Mouse (Mus musculus) CH12.LX (cell line): ENCODE results near the gene Adamts1. TPM values are rescaled to one million over a fixed set of nuclear protein-coding genes. Genes with fewer than 3 reads are reported as not detected.

Experiments used
- DNase-seq: peaks from one replicate; pipeline ENCODE4 v3.0.0-alpha.2; 2013; ENCODE audit errors: extremely low read depth
- H3K27ac ChIP-seq: 2 replicates; pipeline ENCODE4 v1.5.1; 2012; ENCODE audit warnings: low read depth, mild to moderate bottlenecking, control low read depth, moderate library complexity; ENCODE audit not compliant: insufficient read depth
- H3K27me3 ChIP-seq: replicated peaks from 2 replicates; pipeline ENCODE3; 2012; ENCODE audit warnings: inconsistent platforms
- H3K36me3 ChIP-seq, 2 experiments: replicated peaks in 1 of 2; 2 replicates each; pipeline versions ENCODE3 to v1.6.1; 2012; ENCODE audit warnings: inconsistent platforms in 1 of 2, low read length in 1 of 2, mild to moderate bottlenecking in 1 of 2, mixed read lengths in 1 of 2, moderate library complexity in 1 of 2; ENCODE audit not compliant: control insufficient read depth in 1 of 2, insufficient read depth in 1 of 2
- H3K4me1 ChIP-seq, 2 experiments: 2 replicates each; pipeline ENCODE4 v1.6.1; 2012; ENCODE audit warnings: inconsistent platforms in 1 of 2, moderate library complexity in 1 of 2; ENCODE audit not compliant: insufficient read depth in 2 of 2, control insufficient read depth in 1 of 2
- H3K4me2 ChIP-seq: 2 replicates; pipeline ENCODE4 v1.6.1; 2012; ENCODE audit warnings: low read depth, mild to moderate bottlenecking, control low read depth; ENCODE audit not compliant: poor library complexity, insufficient read depth, severe bottlenecking
- H3K4me3 ChIP-seq, 3 experiments: fragments of 150-350 bp in 1 of 3; sonication (generic) in 1 of 3; replicated peaks in 1 of 3; 2 replicates each; pipeline versions ENCODE3 to v1.5.1; 2011 to 2012; ENCODE audit warnings: low read depth in 2 of 3, low read length in 2 of 3, mild to moderate bottlenecking in 2 of 3, moderate library complexity in 2 of 3, control low read depth in 1 of 3, improper control_type of control experiment in 1 of 3, inconsistent platforms in 1 of 3, mixed read lengths in 1 of 3; ENCODE audit not compliant: poor library complexity in 1 of 3
- H3K79me2 ChIP-seq: replicated peaks from 2 replicates; pipeline ENCODE4 v1.6.1; 2012; ENCODE audit warnings: mild to moderate bottlenecking, moderate library complexity; ENCODE audit not compliant: control insufficient read depth, poor library complexity, insufficient read depth, severe bottlenecking; ENCODE audit errors: extremely low read depth
- H3K9ac ChIP-seq: 2 replicates; pipeline ENCODE4 v1.6.1; 2012; ENCODE audit warnings: low read depth, mild to moderate bottlenecking, control low read depth, moderate library complexity; ENCODE audit not compliant: insufficient read depth
- H3K9me3 ChIP-seq: replicated peaks from 2 replicates; pipeline ENCODE3; 2012; ENCODE audit warnings: low read length, inconsistent platforms, mixed read lengths
- CHD1 ChIP-seq: IDR thresholded peaks from 2 replicates; pipeline ENCODE4 v1.6.1; 2012; ENCODE audit warnings: low read depth, low read length, improper control_type of control experiment, inconsistent platforms
- CHD2 ChIP-seq: IDR thresholded peaks from 2 replicates; pipeline ENCODE4 v1.6.1; 2011; ENCODE audit warnings: low read length, improper control_type of control experiment
- GABPA ChIP-seq: IDR thresholded peaks from 2 replicates; pipeline ENCODE4 v1.6.1; 2012; ENCODE audit warnings: low read depth, low read length, improper control_type of control experiment, inconsistent platforms; ENCODE audit not compliant: insufficient replicate concordance
- MAX ChIP-seq: IDR thresholded peaks from 2 replicates; pipeline ENCODE4 v1.6.1; 2011; ENCODE audit warnings: low read length, improper control_type of control experiment
- MYC ChIP-seq: IDR thresholded peaks from 2 replicates; pipeline ENCODE4 v1.6.1; 2011; ENCODE audit warnings: low read depth, mild to moderate bottlenecking, improper control_type of control experiment, low read length
- NELFE ChIP-seq: IDR thresholded peaks from 2 replicates; pipeline ENCODE4 v1.6.1; 2011; ENCODE audit warnings: low read depth, low read length, improper control_type of control experiment
- PAX5 ChIP-seq: IDR thresholded peaks from 2 replicates; pipeline ENCODE4 v1.6.1; 2012; ENCODE audit warnings: low read length, inconsistent platforms, mixed read lengths
- POLR2A ChIP-seq: IDR thresholded peaks from 2 replicates; pipeline ENCODE4 v1.6.1; 2011; ENCODE audit warnings: low read depth, mild to moderate bottlenecking, improper control_type of control experiment, low read length
- POLR2AphosphoS2 ChIP-seq: IDR thresholded peaks from 2 replicates; pipeline ENCODE4 v1.6.1; 2011; ENCODE audit warnings: low read depth, low read length, improper control_type of control experiment
- RAD21 ChIP-seq: IDR thresholded peaks from 2 replicates; pipeline ENCODE4 v1.6.1; 2011; ENCODE audit warnings: low read depth, mild to moderate bottlenecking, low read length, improper control_type of control experiment, moderate library complexity
- RCOR1 ChIP-seq: conservative IDR thresholded peaks from 2 replicates; pipeline ENCODE4 v1.6.1; 2012; ENCODE audit warnings: low read depth, mild to moderate bottlenecking, inconsistent platforms, low read length, improper control_type of control experiment
- SIN3A ChIP-seq: IDR thresholded peaks from 2 replicates; pipeline ENCODE4 v1.6.1; 2012; ENCODE audit warnings: low read length, improper control_type of control experiment, inconsistent platforms
- USF2 ChIP-seq: conservative IDR thresholded peaks from 2 replicates; pipeline ENCODE4 v1.6.1; 2011; ENCODE audit warnings: low read depth, low read length, improper control_type of control experiment
- ZKSCAN1 ChIP-seq: IDR thresholded peaks from 2 replicates; pipeline ENCODE4 v1.6.1; 2012; ENCODE audit warnings: low read depth, inconsistent platforms, low read length, improper control_type of control experiment, borderline replicate concordance
- ZMIZ1 ChIP-seq: IDR thresholded peaks from 2 replicates; pipeline ENCODE4 v1.6.1; 2012; ENCODE audit warnings: low read depth, mild to moderate bottlenecking, inconsistent platforms, low read length, improper control_type of control experiment
- dilution Hi-C: fragments of 300-500 bp; cut with MboI; formaldehyde crosslinking; loops from 2 replicates; pipeline ENCODE4 v1.14.3; 2020; ENCODE audit warnings: low sequenced_read_pairs; ENCODE audit not compliant: extremely low pct_unique_long_range_greater_than_20kb, extremely low pct_ligation_motif_present
- in situ Hi-C: fragments of 300-500 bp; cut with MboI; formaldehyde crosslinking; loops from 3 replicates; pipeline ENCODE4 v1.14.3; 2019; ENCODE audit warnings: low sequenced_read_pairs, low pct_ligation_motif_present, low pct_unique_long_range_greater_than_20kb, mixed read lengths
- polyA plus RNA-seq: library from polyadenylated mRNA; unstranded; fragments of >175 nt; gene quantifications from 2 replicates; pipeline ENCODE4 v1.2.1, GENCODE M21; 2012; ENCODE audit warnings: low read depth; ENCODE audit not compliant: insufficient read length
- total RNA-seq, 2 experiments: library from RNA; depleted of rRNA; stranded (reverse); fragments of 300-350 nt in 1 of 2; fragments of >200 nt in 1 of 2; gene quantifications; 2 replicates each; pipeline ENCODE4 v1.2.3; 2012 to 2014

The Adamts1 gene
- total and polyA plus RNA-seq, 3 experiments, result not detected

- Histone ChIP-seq H3K9ac (no peak overlapping the region), H3K27me3 (no peaks in the 10 kb centered on the region), H3K9me3 (no peaks in the 10 kb centered on the region), H3K4me3 (no peak overlapping the region), H3K4me1 (no peaks in the 10 kb centered on the region), H3K27ac (no peak overlapping the region), H3K4me2 (no peak overlapping the region), H3K79me2 (no peaks in the 10 kb centered on the region), H3K36me3 (no peaks in the 10 kb centered on the region)
- in situ Hi-C loops (no loop called here), dilution Hi-C loops (no loop called here)
- DNase-seq, result no peak
- TF ChIP-seq CHD2 (no peak), GABPA (no peak), USF2 (no peak), ZMIZ1 (no peak), ZKSCAN1 (no peak), CHD1 (no peak), SIN3A (no peak), MAX (no peak), RAD21 (no peak)
Measured at GRCm38 (mm10) chr16:85765167-85765566, 37.7 kb downstream of the Adamts1 start.

- H3K9ac ChIP-seq, result no peak overlapping the region
- no peaks in the 10 kb centered on the region for H3K36me3 ChIP-seq
- dilution Hi-C loops, result no loop called here
- H3K4me2 ChIP-seq, result no peak overlapping the region
- no peaks in the 10 kb centered on the region for H3K79me2 ChIP-seq
- H3K27ac ChIP-seq, result no peak overlapping the region
- no peaks in the 10 kb centered on the region for H3K9me3 ChIP-seq
- DNase-seq, result no peak
- no peak overlapping the region for H3K4me3 ChIP-seq
- no peaks in the 10 kb centered on the region for H3K4me1 ChIP-seq
- no peaks in the 10 kb centered on the region for H3K27me3 ChIP-seq
- TF ChIP-seq MYC, result no peak
- no peak for TF ChIP-seq POLR2A
- TF ChIP-seq NELFE, result no peak
- no peak for TF ChIP-seq MAX
- TF ChIP-seq RCOR1, result no peak
- in situ Hi-C loops, result no loop called here
Measured at GRCm38 (mm10) chr16:85762052-85762665, 40.8 kb downstream of the Adamts1 start.

GRCm38 (mm10) chr16:85760961-85761580 lies 41.8 kb downstream of the Adamts1 start:
- Histone ChIP-seq H3K79me2 (no peaks in the 10 kb centered on the region), H3K9me3 (no peaks in the 10 kb centered on the region), H3K4me3 (no peak overlapping the region), H3K36me3 (no peaks in the 10 kb centered on the region), H3K4me1 (0 out of 4 replicates have a peak, but pooled peaks cover 0 to 2% of the 10 kb centered on the region in 2 experiments), H3K9ac (no peak overlapping the region), H3K27ac (no peak overlapping the region), H3K27me3 (no peaks in the 10 kb centered on the region), H3K4me2 (no peak overlapping the region)
- in situ Hi-C loops, result no loop called here
- no peak for TF ChIP-seq PAX5
- TF ChIP-seq POLR2AphosphoS2, result no peak
- DNase-seq, result no peak
- dilution Hi-C loops, result no loop called here
